Mouse (Mus musculus): ENCODE measurements around the gene Tuba3a. TPM values are rescaled to one million over a fixed set of nuclear protein-coding genes. Genes with fewer than 3 reads are reported as not detected.

Gene Tuba3a
- polyA plus RNA-seq, 1 experiment, result not detected

- TF ChIP-seq POLR2A (IDR thresholded peaks at IDR 0.05; ENCODE audit: borderline replicate concordance, extremely low read depth, insufficient read depth, insufficient read length, poor library complexity, severe bottlenecking) (no peak), CTCF (IDR thresholded peaks at IDR 0.05; ENCODE audit: borderline replicate concordance, extremely low read depth, insufficient read depth, insufficient read length) (no peak)
- no peak for DNase-seq (ENCODE audit: low read depth)
These were observed 33.4 kb upstream of the Tuba3a start for GRCm38 (mm10) chr6:125318981-125319918.

- TF ChIP-seq CTCF (IDR thresholded peaks at IDR 0.05; ENCODE audit: borderline replicate concordance, extremely low read depth, insufficient read depth, insufficient read length) (no peak), POLR2A (IDR thresholded peaks at IDR 0.05; ENCODE audit: borderline replicate concordance, extremely low read depth, insufficient read depth, insufficient read length, poor library complexity, severe bottlenecking) (no peak)
- no peak for DNase-seq (ENCODE audit: low read depth)
These were observed 31.2 kb upstream of the Tuba3a start for GRCm38 (mm10) chr6:125317077-125317476.

- TF ChIP-seq POLR2A (IDR thresholded peaks at IDR 0.05; ENCODE audit: borderline replicate concordance, extremely low read depth, insufficient read depth, insufficient read length, poor library complexity, severe bottlenecking) (no peak), CTCF (IDR thresholded peaks at IDR 0.05; ENCODE audit: borderline replicate concordance, extremely low read depth, insufficient read depth, insufficient read length) (no peak)
- no peak for DNase-seq (ENCODE audit: low read depth)
These were observed 28.9 kb upstream of the Tuba3a start for GRCm38 (mm10) chr6:125314746-125315145.

GRCm38 (mm10) chr6:125314231-125314563 lies 28.4 kb upstream of the Tuba3a start:
- no peak for TF ChIP-seq POLR2A (IDR thresholded peaks at IDR 0.05; ENCODE audit: borderline replicate concordance, extremely low read depth, insufficient read depth, insufficient read length, poor library complexity, severe bottlenecking)
- TF ChIP-seq CTCF (IDR thresholded peaks at IDR 0.05; ENCODE audit: borderline replicate concordance, extremely low read depth, insufficient read depth, insufficient read length), result no peak
- DNase-seq (ENCODE audit: low read depth), result no peak

GRCm38 (mm10) chr6:125313546-125314230 lies 27.8 kb upstream of the Tuba3a start, which contains the start of gene Ltbr:
Gene Ltbr (minus strand): TSS chr6:125313885.
- TF ChIP-seq POLR2A (IDR thresholded peaks at IDR 0.05; ENCODE audit: borderline replicate concordance, extremely low read depth, insufficient read depth, insufficient read length, poor library complexity, severe bottlenecking), result 0 out of 2 replicates have a peak, but pooled peaks have one; percentile 5
- no peak for TF ChIP-seq CTCF (IDR thresholded peaks at IDR 0.05; ENCODE audit: borderline replicate concordance, extremely low read depth, insufficient read depth, insufficient read length)

GRCm38 (mm10) chr6:125312581-125313355 lies 26.9 kb upstream of the Tuba3a start:
- DNase-seq (ENCODE audit: low read depth), result peak; percentile 56
- TF ChIP-seq POLR2A (IDR thresholded peaks at IDR 0.05; ENCODE audit: borderline replicate concordance, extremely low read depth, insufficient read depth, insufficient read length, poor library complexity, severe bottlenecking), result no peak
- no peak for TF ChIP-seq CTCF (IDR thresholded peaks at IDR 0.05; ENCODE audit: borderline replicate concordance, extremely low read depth, insufficient read depth, insufficient read length)

More at GRCm38 (mm10) chr6:125313546-125314230, 27.8 kb upstream of the Tuba3a start, which contains the start of gene Ltbr:
- peak; percentile 68 for DNase-seq (ENCODE audit: low read depth)

- no peak for TF ChIP-seq CTCF (IDR thresholded peaks at IDR 0.05; ENCODE audit: borderline replicate concordance, extremely low read depth, insufficient read depth, insufficient read length)
- no peak for TF ChIP-seq POLR2A (IDR thresholded peaks at IDR 0.05; ENCODE audit: borderline replicate concordance, extremely low read depth, insufficient read depth, insufficient read length, poor library complexity, severe bottlenecking)
These were observed 26.3 kb upstream of the Tuba3a start for GRCm38 (mm10) chr6:125312171-125312570.

GRCm38 (mm10) chr6:125309406-125309805 lies 23.6 kb upstream of the Tuba3a start:
- no peak for DNase-seq (ENCODE audit: low read depth)
- TF ChIP-seq POLR2A (IDR thresholded peaks at IDR 0.05; ENCODE audit: borderline replicate concordance, extremely low read depth, insufficient read depth, insufficient read length, poor library complexity, severe bottlenecking) (no peak), CTCF (IDR thresholded peaks at IDR 0.05; ENCODE audit: borderline replicate concordance, extremely low read depth, insufficient read depth, insufficient read length) (no peak)

More at GRCm38 (mm10) chr6:125312171-125312570, 26.3 kb upstream of the Tuba3a start:
- DNase-seq (ENCODE audit: low read depth), result no peak

GRCm38 (mm10) chr6:125308921-125309320 lies 23.1 kb upstream of the Tuba3a start:
- DNase-seq (ENCODE audit: low read depth), result peak; percentile 32
- TF ChIP-seq CTCF (IDR thresholded peaks at IDR 0.05; ENCODE audit: borderline replicate concordance, extremely low read depth, insufficient read depth, insufficient read length), result no peak
- no peak for TF ChIP-seq POLR2A (IDR thresholded peaks at IDR 0.05; ENCODE audit: borderline replicate concordance, extremely low read depth, insufficient read depth, insufficient read length, poor library complexity, severe bottlenecking)

GRCm38 (mm10) chr6:125307091-125307490 lies 21.2 kb upstream of the Tuba3a start:
- no peak for DNase-seq (ENCODE audit: low read depth)
- TF ChIP-seq CTCF (IDR thresholded peaks at IDR 0.05; ENCODE audit: borderline replicate concordance, extremely low read depth, insufficient read depth, insufficient read length) (no peak), POLR2A (IDR thresholded peaks at IDR 0.05; ENCODE audit: borderline replicate concordance, extremely low read depth, insufficient read depth, insufficient read length, poor library complexity, severe bottlenecking) (no peak)
